Mouse (Mus musculus) midbrain, embryonic 13.5 days (tissue): ENCODE data around the gene Plaa. TPM values are rescaled to one million over a fixed set of nuclear protein-coding genes. Genes with fewer than 3 reads are reported as not detected.

Experiments
- ATAC-seq: fragments of 200-750 bp; cut with Nextera tagmentation; 2 replicates; pipeline ENCODE4 v1.8.0; 2017; ENCODE audit warnings: mild to moderate bottlenecking, moderate TSS enrichment, moderate library complexity
- H3K27ac ChIP-seq: fragments of 300-500 bp; sonication (generic); 2 replicates; pipeline ENCODE4 v1.5.1; 2015; ENCODE audit warnings: inconsistent platforms, mild to moderate bottlenecking, moderate library complexity
- H3K27me3 ChIP-seq: fragments of 300-500 bp; sonication (generic); 2 replicates; pipeline ENCODE4 v1.6.1; 2015; ENCODE audit warnings: mild to moderate bottlenecking, inconsistent platforms
- H3K36me3 ChIP-seq: fragments of 300-500 bp; sonication (generic); 2 replicates; pipeline ENCODE4 v1.6.1; 2015; ENCODE audit warnings: mild to moderate bottlenecking, inconsistent platforms
- H3K4me1 ChIP-seq: fragments of 300-500 bp; sonication (generic); replicated peaks from 2 replicates; pipeline ENCODE4 v1.6.1; 2015; ENCODE audit warnings: inconsistent platforms
- H3K4me2 ChIP-seq: fragments of 300-500 bp; sonication (generic); replicated peaks from 2 replicates; pipeline ENCODE4 v1.6.1; 2015; ENCODE audit warnings: moderate library complexity, mild to moderate bottlenecking, inconsistent platforms
- H3K4me3 ChIP-seq: fragments of 300-500 bp; sonication (generic); replicated peaks from 2 replicates; pipeline ENCODE4 v1.5.1; 2015; ENCODE audit warnings: mild to moderate bottlenecking, inconsistent platforms
- H3K9ac ChIP-seq: fragments of 300-500 bp; sonication (generic); replicated peaks from 2 replicates; pipeline ENCODE4 v1.6.1; 2015; ENCODE audit warnings: mild to moderate bottlenecking, inconsistent platforms
- H3K9me3 ChIP-seq: fragments of 300-500 bp; sonication (generic); 2 replicates; pipeline ENCODE4 v1.6.1; 2016; ENCODE audit warnings: mild to moderate bottlenecking, inconsistent platforms
- WGBS: fragments of 180-500 bp; shearing (Covaris S2); methylation state at CpG from one replicate; pipeline ENCODE4 v1.1.7; 2015; 5-methylcytosine and 5-hydroxymethylcytosine counted together
- polyA plus RNA-seq: library from polyadenylated mRNA; unstranded; fragments of >200 nt; fragmentation: Nextera tagmentation; extraction: Ambion mirVana; gene quantifications from 2 replicates; pipeline ENCODE4 v1.2.1, GENCODE M21; 2015

The Plaa gene
- polyA plus RNA-seq, 1 experiment from 2014 or later = 82.0 TPM

DNA sequence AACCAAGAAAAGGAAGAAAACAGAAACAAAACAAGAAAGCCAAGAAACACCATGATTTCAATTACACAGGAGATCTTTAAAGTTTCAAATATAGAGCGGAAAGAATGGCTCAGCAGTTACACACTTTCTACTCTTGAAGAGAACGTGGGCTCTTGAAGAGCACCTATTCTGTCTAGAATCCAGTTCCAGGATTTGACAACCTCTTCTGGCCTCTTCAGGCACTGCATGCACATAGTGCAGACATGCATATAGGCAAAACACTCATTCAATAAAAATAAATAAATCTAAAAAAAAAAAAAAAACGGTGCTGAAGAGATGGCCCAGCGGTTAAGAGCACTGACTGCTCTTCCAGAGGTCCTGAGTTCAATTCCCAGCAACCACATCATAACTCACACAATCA, 60.0 kb downstream of the Plaa start:
- H3K27me3 ChIP-seq = no peaks in the 10 kb centered on the region
- no peaks in the 10 kb centered on the region for H3K4me1 ChIP-seq
- H3K9ac ChIP-seq = no peak overlapping the region
- H3K4me2 ChIP-seq = no peak overlapping the region
- no peaks in the 10 kb centered on the region for H3K9me3 ChIP-seq
- no peak for ATAC-seq
- H3K4me3 ChIP-seq = no peak overlapping the region
- WGBS = 96% methylated on average over 4 of the region's 4 CpGs
- peaks cover 48% of the 10 kb centered on the region for H3K36me3 ChIP-seq
- H3K27ac ChIP-seq = no peak overlapping the region

DNA sequence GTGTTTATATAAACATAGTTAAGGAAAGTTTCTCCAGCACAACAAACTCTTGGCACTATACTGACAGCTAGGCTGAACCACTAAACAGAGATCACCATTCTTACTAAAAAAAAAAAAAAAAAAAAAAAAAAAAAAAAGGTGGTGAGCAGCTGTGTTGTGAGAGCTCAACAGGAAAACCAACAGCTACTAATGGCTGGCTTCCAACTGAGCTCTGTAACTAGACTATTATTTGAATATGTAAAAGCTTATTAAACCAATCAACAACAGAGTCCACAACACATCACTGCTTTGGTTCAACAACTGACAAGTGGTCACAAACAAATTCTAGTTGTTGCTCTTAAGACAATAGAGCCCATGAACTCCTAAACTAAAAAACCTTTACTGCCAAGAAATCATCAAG, 69.8 kb downstream of the Plaa start:
- ATAC-seq = no peak

DNA sequence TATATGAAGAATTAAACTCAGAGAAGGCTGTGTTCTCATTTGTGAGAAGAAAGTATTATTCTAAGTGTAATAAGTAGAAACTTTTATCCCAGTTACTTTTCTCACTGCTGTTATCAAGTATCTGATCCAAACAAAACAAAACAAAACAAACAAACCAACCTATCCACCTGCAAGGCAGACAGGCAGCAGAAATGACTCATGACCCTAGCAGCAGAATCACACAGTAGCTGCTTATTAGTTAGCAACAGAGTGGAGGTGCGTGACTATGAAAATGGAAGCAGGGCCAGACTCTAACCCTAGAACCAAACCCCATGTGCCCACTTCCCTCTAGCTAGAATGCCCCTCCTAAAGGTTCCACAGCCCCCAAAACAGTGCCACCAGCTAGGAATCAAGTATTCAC, 73.6 kb downstream of the Plaa start:
- Histone ChIP-seq H3K4me1 (no peaks in the 10 kb centered on the region), H3K4me3 (no peak overlapping the region), H3K27me3 (no peaks in the 10 kb centered on the region), H3K9ac (no peak overlapping the region), H3K36me3 (peaks cover 1% of the 10 kb centered on the region; the same call in 1 of the 2 replicates), H3K9me3 (no peaks in the 10 kb centered on the region), H3K4me2 (no peak overlapping the region), H3K27ac (no peak overlapping the region)
- WGBS = 96% methylated on average over 1 of the region's 1 CpGs
- no peak for ATAC-seq

More for the DNA sequence above, 69.8 kb downstream of the Plaa start:
- H3K9ac ChIP-seq = no peak overlapping the region
- no peaks in the 10 kb centered on the region for H3K27me3 ChIP-seq
- no peak overlapping the region for H3K27ac ChIP-seq
- no peak overlapping the region for H3K4me2 ChIP-seq
- no peak overlapping the region for H3K4me3 ChIP-seq
- H3K4me1 ChIP-seq = no peaks in the 10 kb centered on the region
- no peaks in the 10 kb centered on the region for H3K9me3 ChIP-seq
- peaks cover 22% of the 10 kb centered on the region; the same call in 1 of the 2 replicates for H3K36me3 ChIP-seq

DNA sequence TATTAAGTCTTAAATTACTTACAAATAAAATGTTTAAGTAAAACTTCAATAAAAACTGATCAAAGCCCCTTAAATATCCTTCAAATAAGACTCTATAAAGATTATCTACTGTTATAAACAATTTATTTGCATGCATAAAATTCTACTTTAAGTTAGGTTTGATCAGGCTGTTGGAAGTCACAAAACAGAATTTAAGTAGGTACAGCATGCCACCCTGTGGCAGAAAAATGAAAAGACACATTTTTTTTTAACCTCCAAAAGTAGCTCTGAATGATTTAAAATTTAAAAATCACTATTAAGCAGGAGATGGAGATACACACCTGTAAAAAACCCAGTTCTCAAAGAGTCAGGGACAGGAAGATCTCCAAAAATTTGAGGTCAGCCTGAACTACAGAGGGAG, 79.7 kb downstream of the Plaa start:
- Histone ChIP-seq H3K4me3 (no peak overlapping the region), H3K27me3 (no peaks in the 10 kb centered on the region), H3K9ac (no peak overlapping the region), H3K9me3 (no peaks in the 10 kb centered on the region), H3K4me2 (no peak overlapping the region), H3K36me3 (no peaks in the 10 kb centered on the region), H3K27ac (no peak overlapping the region), H3K4me1 (no peaks in the 10 kb centered on the region)
- ATAC-seq = no peak

DNA sequence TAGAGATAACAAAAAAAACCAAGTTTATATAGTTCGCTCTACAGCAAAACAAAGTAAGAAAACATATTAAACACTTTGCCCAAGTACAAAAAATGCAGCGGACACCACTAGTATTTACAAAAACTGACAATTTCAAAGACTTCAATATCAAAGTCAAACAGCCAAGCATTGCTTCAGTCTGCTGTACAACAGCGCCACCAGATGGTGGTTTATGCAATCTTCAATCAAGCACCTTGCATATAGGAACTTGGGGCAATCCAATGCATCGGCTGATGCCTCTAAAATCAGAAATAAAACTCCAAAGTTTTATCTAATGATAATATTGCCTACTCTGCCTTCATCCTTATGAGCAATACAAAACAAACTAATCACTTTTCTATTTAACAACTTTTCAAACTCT, 85.4 kb downstream of the Plaa start:
- no peak for ATAC-seq

More for the DNA sequence above, 85.4 kb downstream of the Plaa start:
- H3K4me3 ChIP-seq = no peak overlapping the region
- no peak overlapping the region for H3K4me2 ChIP-seq
- H3K4me1 ChIP-seq = no peaks in the 10 kb centered on the region
- no peak overlapping the region for H3K27ac ChIP-seq
- no peak overlapping the region for H3K9ac ChIP-seq
- H3K27me3 ChIP-seq = no peaks in the 10 kb centered on the region
- 69% methylated on average over 4 of the region's 4 CpGs for WGBS
- H3K9me3 ChIP-seq = no peaks in the 10 kb centered on the region
- peaks cover 7% of the 10 kb centered on the region; the same call in 1 of the 2 replicates for H3K36me3 ChIP-seq

Other genes with a start within 250 kb of the Plaa start
- 0.61 TPM in 1 of 2 replicates, not detected in the other for gene Gm10306, start 46.7 kb downstream of the Plaa start, polyA plus RNA-seq
- 23.4 and 26.5 TPM in 2 replicates for gene Caap1, start 46.4 kb downstream of the Plaa start, polyA plus RNA-seq
- gene Ift74, start 11.2 kb upstream of the Plaa start, polyA plus RNA-seq = 39.4 and 42.4 TPM in 2 replicates
- gene Lrrc19, start 46.9 kb upstream of the Plaa start, polyA plus RNA-seq = 0.59 and 0.86 TPM in 2 replicates
- gene Tek, start 136.0 kb upstream of the Plaa start, polyA plus RNA-seq = 7.5 and 8.3 TPM in 2 replicates